Mouse (Mus musculus): Measurements from ENCODE around the gene Wdr75.

GRCm38 (mm10) chr1:45767533-45767932 is 27.4 kb upstream of the Wdr75 start:
- TF ChIP-seq CTCF (IDR thresholded peaks at IDR 0.05; ENCODE audit: control insufficient read depth, insufficient read depth, insufficient replicate concordance, low read depth, low read length) (no peak), POLR2A (IDR thresholded peaks at IDR 0.05; ENCODE audit: control insufficient read depth, low read depth, low read length) (no peak)

All from testis, adult 2 months (tissue).